Mouse (Mus musculus): ENCODE measurements around the gene Fam53b. TPM values are rescaled to one million over a fixed set of nuclear protein-coding genes. Genes with fewer than 3 reads are reported as not detected.
A peak's percentile ranks its signal among the peaks of the same experiment; 100 is the strongest.

Gene Fam53b
- polyA plus RNA-seq, 1 experiment from 2014 or later, result 25.3 TPM

DNA sequence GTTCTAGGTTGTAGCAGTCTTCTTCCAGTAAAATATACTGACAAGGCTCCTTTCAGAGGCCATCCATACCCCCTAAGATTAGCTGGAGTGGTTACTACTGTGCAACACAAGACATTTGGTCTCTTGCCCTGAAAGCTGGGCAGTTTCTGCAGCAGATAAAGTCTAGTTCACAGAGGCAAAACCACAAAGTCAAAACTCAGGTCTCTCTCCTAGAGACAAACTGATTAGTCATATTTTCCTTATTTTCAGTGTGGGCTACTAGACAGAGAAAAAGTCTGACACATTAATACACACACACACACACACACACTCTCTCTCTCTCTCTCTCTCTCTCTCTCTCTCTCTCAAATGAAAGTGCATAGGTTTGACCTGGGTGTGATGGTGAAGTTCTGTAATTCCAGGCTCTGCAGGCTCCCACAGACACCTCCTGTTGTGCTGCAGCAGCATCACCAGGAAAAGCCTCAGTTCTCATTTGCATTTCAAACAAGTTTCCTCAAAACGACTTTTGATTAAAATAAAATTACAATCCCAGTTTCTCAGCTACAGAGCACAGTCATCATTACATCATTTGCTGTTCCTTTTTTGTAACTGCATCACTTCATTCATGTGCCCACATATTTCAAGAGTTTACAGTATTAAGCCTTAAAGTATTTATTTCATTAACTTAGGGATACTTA is 10.8 kb upstream of the Fam53b start:
- no peak overlapping the region for H3K4me2 ChIP-seq (replicated peaks)
- no peaks in the 10 kb centered on the region for H3K9me3 ChIP-seq (replicated peaks)
- no peak overlapping the region for H3K9ac ChIP-seq
- H3K27ac ChIP-seq, result no peak overlapping the region
- H3K27me3 ChIP-seq, result no peaks in the 10 kb centered on the region
- 8% methylated on average over 1 of the region's 1 CpGs for WGBS
- no peak overlapping the region for H3K4me3 ChIP-seq
- H3K36me3 ChIP-seq, result peaks cover 23% of the 10 kb centered on the region
- H3K4me1 ChIP-seq, result no peaks in the 10 kb centered on the region
- no peak for ATAC-seq (ENCODE audit: low FRiP score)

DNA sequence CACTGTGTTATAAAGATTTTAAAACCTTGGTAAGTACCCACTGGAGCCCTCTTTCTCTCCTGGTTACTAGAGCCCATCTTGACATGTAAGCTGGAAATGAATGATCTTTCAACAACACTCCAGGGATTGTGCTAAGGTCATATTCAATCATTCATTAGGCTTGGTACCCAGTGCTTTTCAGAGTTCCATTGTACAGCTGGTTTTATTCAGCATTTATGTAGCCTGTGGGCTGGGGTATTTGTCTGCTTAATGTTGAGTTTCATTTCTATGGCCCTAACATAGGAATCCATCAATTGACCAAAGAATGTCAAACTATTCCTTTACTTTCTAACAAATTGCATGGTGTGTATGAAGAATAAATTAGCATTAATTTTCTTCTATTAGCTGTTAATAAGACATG is 10.1 kb upstream of the Fam53b start:
- H3K9ac ChIP-seq, result no peak overlapping the region
- H3K4me1 ChIP-seq, result no peaks in the 10 kb centered on the region
- ATAC-seq (ENCODE audit: low FRiP score), result no peak
- H3K4me2 ChIP-seq (replicated peaks), result no peak overlapping the region
- H3K4me3 ChIP-seq, result no peak overlapping the region
- H3K36me3 ChIP-seq, result peaks cover 23% of the 10 kb centered on the region
- no peaks in the 10 kb centered on the region for H3K9me3 ChIP-seq (replicated peaks)
- H3K27me3 ChIP-seq, result no peaks in the 10 kb centered on the region
- H3K27ac ChIP-seq, result no peak overlapping the region

DNA sequence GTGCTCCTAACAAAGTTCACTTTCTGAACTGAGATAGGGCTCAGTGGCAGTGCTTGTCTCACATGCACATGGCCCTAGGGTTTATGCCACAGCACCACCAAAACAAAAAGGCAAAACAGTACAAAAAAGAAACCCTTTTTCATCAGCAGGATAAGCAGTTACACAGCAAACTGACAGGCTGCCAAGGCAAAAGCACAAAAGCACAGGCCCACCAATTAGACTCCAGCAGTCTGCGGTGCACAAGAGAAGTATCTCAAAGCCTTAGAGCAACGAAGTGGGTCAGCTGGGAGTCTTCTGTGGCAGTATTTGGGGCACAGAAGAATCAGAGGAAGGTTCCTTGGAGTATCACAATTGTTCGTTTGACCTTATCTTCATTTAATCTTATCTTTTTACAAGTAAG is 7.0 kb upstream of the Fam53b start:
- Histone ChIP-seq H3K4me1 (no peaks in the 10 kb centered on the region), H3K27me3 (no peaks in the 10 kb centered on the region), H3K27ac (no peak overlapping the region), H3K9me3 (replicated peaks) (no peaks in the 10 kb centered on the region), H3K4me2 (replicated peaks) (no peak overlapping the region), H3K4me3 (no peak overlapping the region), H3K9ac (no peak overlapping the region), H3K36me3 (peaks cover 9% of the 10 kb centered on the region; the same call in 1 of the 2 replicates)
- 75% methylated on average over 3 of the region's 3 CpGs for WGBS
- no peak for ATAC-seq (ENCODE audit: low FRiP score)

DNA sequence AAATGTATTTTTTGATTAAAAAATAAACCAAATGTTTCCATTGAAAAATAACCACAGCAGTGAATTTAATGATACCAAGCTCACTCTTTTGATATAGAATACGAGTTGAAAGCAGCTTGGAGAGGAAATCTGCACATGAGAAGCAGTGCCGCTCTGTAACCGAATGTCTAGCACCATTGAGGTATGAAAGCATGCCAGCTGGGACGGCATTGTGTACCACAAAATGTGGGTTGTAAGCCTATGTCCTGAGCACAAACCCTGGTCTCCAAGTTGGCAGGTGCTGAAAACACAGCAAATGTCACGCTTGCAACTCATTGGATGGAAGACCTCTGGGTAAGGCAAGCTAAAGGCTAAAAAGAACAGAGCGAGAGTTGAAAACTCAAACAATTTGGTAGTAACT is 3.4 kb upstream of the Fam53b start:
- Histone ChIP-seq H3K9me3 (replicated peaks) (no peaks in the 10 kb centered on the region), H3K27me3 (no peaks in the 10 kb centered on the region), H3K4me1 (peaks cover 10% of the 10 kb centered on the region), H3K36me3 (peaks cover 5% of the 10 kb centered on the region; the same call in 1 of the 2 replicates), H3K27ac (no peak overlapping the region), H3K4me2 (replicated peaks) (no peak overlapping the region), H3K9ac (no peak overlapping the region), H3K4me3 (no peak overlapping the region)
- no peak for ATAC-seq (ENCODE audit: low FRiP score)
- 74% methylated on average over 6 of the region's 6 CpGs for WGBS

DNA sequence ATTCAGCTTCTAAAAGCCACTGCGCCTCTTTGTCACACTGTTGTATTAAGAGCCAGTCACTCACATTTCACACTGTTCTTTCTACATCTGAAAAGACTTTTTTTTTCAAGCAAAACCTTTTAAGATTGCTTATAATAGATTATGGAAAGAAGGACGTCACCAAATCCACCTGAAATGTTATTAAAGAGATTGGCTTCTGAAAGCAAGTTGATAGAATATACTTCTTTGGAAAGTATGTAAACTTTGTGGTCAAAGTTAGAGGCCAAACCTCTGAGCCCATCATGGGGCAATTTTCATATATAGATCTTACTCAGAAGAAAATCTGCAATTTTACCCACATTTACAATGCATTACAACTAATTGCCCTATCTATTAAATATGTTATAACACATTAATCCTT is 2.8 kb upstream of the Fam53b start:
- Histone ChIP-seq H3K4me1 (peaks cover 16% of the 10 kb centered on the region), H3K27ac (no peak overlapping the region), H3K9ac (no peak overlapping the region), H3K36me3 (peaks cover 2% of the 10 kb centered on the region; the same call in 1 of the 2 replicates), H3K4me2 (replicated peaks) (no peak overlapping the region), H3K9me3 (replicated peaks) (no peaks in the 10 kb centered on the region), H3K27me3 (no peaks in the 10 kb centered on the region), H3K4me3 (no peak overlapping the region)
- ATAC-seq (ENCODE audit: low FRiP score), result no peak
- 56% methylated on average over 2 of the region's 2 CpGs for WGBS

DNA sequence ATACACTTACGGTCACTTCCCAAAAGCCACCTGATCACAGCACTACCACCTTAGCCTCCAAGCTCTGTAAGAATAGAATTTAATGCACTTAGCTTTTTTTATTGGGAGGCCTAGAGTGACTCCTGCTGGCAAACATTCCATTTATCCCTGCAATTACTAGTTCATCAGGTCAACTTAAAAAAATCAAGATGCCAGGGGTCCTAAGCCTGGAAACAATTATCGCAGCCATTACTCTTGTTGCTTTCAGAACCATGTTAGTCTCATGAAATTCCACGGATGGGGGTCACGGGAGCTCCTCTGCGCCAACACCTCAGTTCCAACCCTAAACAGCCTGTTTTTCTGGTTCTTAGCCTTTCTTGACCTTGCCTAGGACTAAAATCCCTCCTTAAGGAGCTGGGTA is 1.4 kb upstream of the Fam53b start:
- H3K27me3 ChIP-seq, result no peaks in the 10 kb centered on the region
- 67% methylated on average over 5 of the region's 5 CpGs for WGBS
- H3K9me3 ChIP-seq (replicated peaks), result no peaks in the 10 kb centered on the region
- H3K27ac ChIP-seq, result no peak overlapping the region
- no peaks in the 10 kb centered on the region for H3K36me3 ChIP-seq
- peaks cover 30% of the 10 kb centered on the region for H3K4me1 ChIP-seq
- no peak for ATAC-seq (ENCODE audit: low FRiP score)
- H3K4me3 ChIP-seq, result no peak overlapping the region
- no peak overlapping the region for H3K9ac ChIP-seq
- H3K4me2 ChIP-seq (replicated peaks), result no peak overlapping the region

DNA sequence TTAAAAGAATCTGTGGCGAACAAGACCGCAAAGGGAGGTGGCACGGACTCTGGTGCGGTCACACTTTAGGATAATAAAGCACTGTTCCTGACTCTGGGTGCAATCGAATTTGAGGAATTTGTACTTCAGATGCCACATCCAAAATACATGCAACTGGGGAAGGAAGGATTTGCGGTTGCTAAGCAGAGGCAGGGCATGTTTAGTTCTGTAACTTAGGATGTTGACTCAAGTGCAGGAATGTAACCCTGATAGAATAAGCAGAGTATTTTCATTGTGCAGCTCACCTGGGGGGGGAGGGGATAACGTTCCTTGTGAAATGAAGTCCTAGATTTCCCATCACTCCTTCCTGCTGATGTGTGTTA is 384 bp upstream of the Fam53b start:
- Histone ChIP-seq H3K9me3 (replicated peaks) (no peaks in the 10 kb centered on the region), H3K27ac (peak overlapping the region; percentile 88), H3K9ac (peak overlapping the region; percentile 81), H3K4me2 (replicated peaks) (peak overlapping the region; percentile 76), H3K36me3 (no peaks in the 10 kb centered on the region), H3K27me3 (no peaks in the 10 kb centered on the region), H3K4me1 (peaks cover 40% of the 10 kb centered on the region), H3K4me3 (peak overlapping the region; percentile 73)
- no peak for ATAC-seq (ENCODE audit: low FRiP score)
- WGBS, result 3% methylated on average over 7 of the region's 7 CpGs

DNA sequence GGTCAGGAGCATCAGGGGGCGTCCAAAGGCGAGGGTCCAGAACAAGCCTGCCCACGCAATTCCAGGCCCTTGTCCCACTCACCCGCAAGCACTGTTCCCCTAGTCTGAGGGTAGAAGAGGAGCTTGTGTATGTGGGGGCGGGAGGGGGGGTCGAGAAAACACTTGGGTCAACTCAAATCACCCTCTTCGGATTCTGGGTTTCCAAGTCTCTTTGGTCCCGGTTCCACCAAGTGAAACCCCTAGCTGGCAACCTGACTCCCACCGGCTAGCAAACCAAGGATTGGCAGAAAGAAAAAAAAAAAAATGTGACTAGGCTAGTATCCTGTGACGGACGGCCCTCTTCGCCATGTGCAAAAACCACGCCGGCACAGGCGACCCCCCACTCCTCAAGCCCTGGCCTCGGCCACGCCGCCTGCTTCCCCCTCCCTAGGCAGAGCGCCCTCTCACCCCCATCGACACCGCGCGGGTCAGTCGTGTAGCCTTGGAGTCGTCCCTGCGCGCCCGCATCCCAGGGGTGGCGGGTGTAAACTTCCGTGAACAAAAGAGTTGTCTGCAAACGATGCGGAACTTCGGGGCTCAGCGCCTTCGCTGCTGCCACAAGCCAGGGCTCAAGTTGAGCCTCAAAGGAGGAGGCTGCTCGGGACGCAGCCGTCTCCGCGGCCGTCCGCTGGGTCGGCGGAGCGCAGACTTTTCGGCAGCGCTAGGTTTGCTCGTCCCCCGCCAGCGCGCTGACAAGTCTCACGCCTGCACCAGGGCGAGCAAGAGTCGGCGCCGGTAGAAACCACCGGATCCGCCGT is 869 bp downstream of the Fam53b start:
- Histone ChIP-seq H3K4me2 (replicated peaks) (peak overlapping the region; percentile 76), H3K9me3 (replicated peaks) (no peaks in the 10 kb centered on the region), H3K4me1 (peaks cover 53% of the 10 kb centered on the region), H3K9ac (peak overlapping the region; percentile 81), H3K36me3 (no peaks in the 10 kb centered on the region), H3K27me3 (no peaks in the 10 kb centered on the region), H3K4me3 (peak overlapping the region; percentile 73), H3K27ac (peak overlapping the region; percentile 88)
- WGBS, result under 1% methylated on average over 59 of the region's 59 CpGs
- ATAC-seq (ENCODE audit: low FRiP score), result peak; percentile 47; the same call in 1 of the 2 replicates

DNA sequence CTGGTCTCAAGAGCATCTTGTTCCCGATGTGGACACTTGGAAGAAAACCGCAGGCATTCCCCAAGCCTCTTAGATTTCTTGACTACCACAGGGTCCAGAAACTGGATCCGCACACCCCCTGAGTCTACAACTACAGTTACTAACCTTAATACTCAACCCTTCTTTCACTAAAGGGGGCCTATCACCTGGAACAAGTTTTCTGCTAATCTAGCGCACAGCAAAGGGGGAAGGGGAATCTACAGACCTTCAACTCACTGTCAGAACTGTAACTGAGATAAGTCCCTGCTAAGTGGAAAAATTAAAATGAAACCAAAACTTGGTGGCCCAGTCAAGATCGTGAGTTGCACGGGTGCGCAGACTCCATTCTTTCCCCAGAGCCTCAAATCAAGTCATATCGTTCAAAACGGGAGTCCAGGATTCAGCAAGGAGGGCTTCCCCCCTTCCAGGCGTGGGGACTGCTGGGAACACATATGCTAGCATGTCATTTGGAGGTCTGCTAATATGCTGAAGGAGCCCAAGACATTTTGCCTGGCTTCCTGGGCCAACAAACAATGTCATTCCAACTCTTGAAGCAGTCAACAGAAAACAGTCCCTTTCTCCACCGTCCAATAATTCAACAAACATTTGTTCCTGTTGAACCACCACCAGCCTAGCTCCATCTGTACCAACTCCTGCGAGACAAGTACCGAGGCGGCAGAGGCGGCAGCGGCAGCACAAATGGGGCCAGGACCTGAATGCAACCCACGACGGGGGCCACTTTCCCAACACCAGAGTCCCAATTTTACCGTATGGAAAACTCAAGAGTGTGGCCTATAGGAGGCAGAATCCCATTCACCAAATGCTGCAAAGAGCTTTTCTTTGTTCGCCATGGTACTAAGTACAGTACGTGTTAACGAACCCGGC is 1.7 kb downstream of the Fam53b start:
- no peaks in the 10 kb centered on the region for H3K9me3 ChIP-seq (replicated peaks)
- no peak for ATAC-seq (ENCODE audit: low FRiP score)
- no peaks in the 10 kb centered on the region for H3K36me3 ChIP-seq
- no peaks in the 10 kb centered on the region for H3K27me3 ChIP-seq
- H3K4me1 ChIP-seq, result peaks cover 61% of the 10 kb centered on the region
- H3K4me2 ChIP-seq (replicated peaks), result peak overlapping the region; percentile 76
- 11% methylated on average over 23 of the region's 23 CpGs for WGBS
- H3K4me3 ChIP-seq, result peak overlapping the region; percentile 73
- peak overlapping the region; percentile 81 for H3K9ac ChIP-seq
- H3K27ac ChIP-seq, result peak overlapping the region; percentile 88; the same call in 1 of the 2 replicates

DNA sequence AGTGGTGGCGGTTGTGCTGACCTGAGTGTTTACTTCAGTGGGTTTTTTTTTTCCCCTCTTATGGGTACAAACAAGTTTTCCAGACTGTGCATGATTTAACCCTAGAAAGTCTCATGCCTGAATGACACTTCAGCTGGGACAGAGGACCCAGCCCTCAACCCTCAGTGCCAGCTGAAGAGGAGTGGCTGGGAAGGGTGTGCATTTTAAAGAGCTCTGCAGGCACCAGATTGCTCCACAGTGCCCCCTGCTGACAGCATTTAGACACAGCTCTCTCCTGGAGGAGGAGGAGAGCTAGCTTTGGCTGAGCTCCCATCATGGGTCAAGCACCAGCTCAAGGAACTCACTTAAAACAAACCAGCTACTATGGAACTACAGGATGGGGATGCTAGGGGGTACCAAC is 2.8 kb downstream of the Fam53b start:
- no peak overlapping the region for H3K9ac ChIP-seq
- H3K9me3 ChIP-seq (replicated peaks), result no peaks in the 10 kb centered on the region
- peak overlapping the region; percentile 75; the same call in 1 of the 2 replicates for H3K27ac ChIP-seq
- H3K4me1 ChIP-seq, result peaks cover 72% of the 10 kb centered on the region
- peak; percentile 23; the same call in 1 of the 2 replicates for ATAC-seq (ENCODE audit: low FRiP score)
- H3K4me3 ChIP-seq, result peak overlapping the region; percentile 73; the same call in 1 of the 2 replicates
- peak overlapping the region; percentile 76 for H3K4me2 ChIP-seq (replicated peaks)
- H3K36me3 ChIP-seq, result no peaks in the 10 kb centered on the region
- 50% methylated on average over 1 of the region's 1 CpGs for WGBS
- no peaks in the 10 kb centered on the region for H3K27me3 ChIP-seq

DNA sequence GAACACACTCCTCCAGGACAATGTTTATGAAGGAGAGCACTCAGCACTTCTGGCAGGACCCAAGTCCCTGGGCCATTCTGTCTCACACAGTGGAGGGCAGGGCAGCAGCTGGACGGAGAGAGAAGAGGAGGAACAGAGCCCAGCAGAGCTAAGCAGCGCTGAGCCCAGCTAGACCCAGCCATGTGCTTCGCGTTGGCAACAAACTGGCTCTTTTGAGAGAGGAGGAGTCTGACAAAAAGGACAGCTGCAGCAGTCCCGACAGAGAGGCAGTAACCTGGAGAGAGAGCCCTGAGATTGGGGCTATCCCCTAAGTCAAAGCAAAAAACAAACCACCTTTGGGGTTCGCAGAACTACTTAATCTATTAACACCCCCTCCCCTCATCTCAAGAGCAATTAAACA is 3.3 kb downstream of the Fam53b start:
- ATAC-seq (ENCODE audit: low FRiP score), result peak; percentile 30; the same call in 1 of the 2 replicates
- Histone ChIP-seq H3K9ac (no peak overlapping the region), H3K36me3 (no peaks in the 10 kb centered on the region), H3K9me3 (replicated peaks) (no peaks in the 10 kb centered on the region), H3K27ac (peak overlapping the region; percentile 75), H3K4me2 (replicated peaks) (peak overlapping the region; percentile 76), H3K4me1 (peaks cover 74% of the 10 kb centered on the region), H3K4me3 (no peak overlapping the region), H3K27me3 (no peaks in the 10 kb centered on the region)
- 12% methylated on average over 6 of the region's 6 CpGs for WGBS

DNA sequence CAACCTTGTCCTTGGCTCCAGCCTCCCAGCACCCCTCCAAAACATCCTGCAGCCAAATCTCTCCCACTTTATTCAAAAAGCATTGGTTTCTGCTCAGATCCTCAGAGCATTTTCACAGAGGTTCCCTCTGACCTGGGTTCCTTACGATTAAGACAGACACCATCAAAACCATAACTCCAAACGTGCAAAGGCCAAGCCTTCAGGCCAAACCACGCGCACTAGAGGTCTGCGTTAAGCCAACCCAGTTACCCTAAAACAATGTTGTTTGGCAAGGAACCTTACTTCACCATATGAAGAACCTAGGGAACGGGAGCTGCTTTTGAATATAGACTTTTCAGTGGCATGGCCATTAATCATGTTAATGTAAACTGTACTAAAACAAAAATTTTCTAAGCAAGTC is 4.0 kb downstream of the Fam53b start:
- Histone ChIP-seq H3K27ac (peak overlapping the region; percentile 75), H3K36me3 (no peaks in the 10 kb centered on the region), H3K4me1 (peaks cover 78% of the 10 kb centered on the region), H3K27me3 (no peaks in the 10 kb centered on the region), H3K9ac (no peak overlapping the region), H3K4me3 (no peak overlapping the region), H3K4me2 (replicated peaks) (peak overlapping the region; percentile 76), H3K9me3 (replicated peaks) (no peaks in the 10 kb centered on the region)
- ATAC-seq (ENCODE audit: low FRiP score), result no peak
- WGBS, result 14% methylated on average over 6 of the region's 6 CpGs
